Mouse (Mus musculus): ENCODE measurements at regions not wholly inside any gene's neighbourhood (a gene's known extent, or its start where the extent isn't known, plus 50 kb on each side); places are given as distances from the start of the nearest gene placed in this dataset.

DNA sequence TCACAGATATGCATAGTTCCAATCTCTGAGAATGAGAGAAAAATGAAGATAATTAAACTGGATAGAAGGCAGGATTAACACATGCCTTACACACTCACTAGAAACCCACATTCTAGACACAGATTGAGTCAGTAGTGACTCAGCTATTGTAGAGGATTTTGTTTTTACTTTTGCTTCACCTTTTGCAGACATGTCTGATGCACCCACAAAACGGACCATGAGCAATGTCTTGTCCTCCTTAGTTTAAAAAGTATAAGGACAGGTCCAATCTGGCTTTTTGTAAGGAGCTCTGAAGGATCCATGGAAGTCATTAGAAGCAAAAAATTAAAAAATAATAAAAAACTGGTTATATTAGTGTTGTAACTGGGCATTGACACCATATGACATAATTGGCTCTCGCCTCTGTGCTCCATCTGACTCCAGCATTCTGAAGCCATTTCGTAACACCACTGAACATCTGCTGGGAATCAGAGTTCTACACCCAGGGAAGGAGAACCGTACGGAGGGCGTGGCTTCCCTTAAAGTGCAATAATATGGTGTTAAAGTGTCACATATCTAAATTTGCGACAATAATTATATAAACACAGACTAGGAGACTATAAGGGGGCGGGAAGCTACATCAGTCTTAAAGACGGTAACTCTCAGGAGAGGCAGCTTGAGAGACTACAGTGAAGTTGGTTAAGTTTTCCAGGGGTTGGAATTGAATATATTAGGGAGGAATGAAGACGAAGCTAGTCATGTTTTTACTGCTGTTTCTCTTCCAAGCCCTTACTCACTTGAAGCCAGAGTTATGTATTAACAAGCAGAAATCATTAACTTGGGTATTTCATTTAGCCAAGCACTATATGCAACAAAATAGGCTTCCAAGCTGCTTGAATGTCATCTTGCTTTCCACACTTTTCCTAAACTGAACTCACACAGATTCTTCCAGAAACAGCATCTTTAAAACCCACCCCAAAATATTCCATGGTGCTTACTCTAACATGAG, 558.0 kb downstream of the Ebf1 start:
- no peak for DNase-seq (ENCODE audit: low read depth, low spot score)

DNA sequence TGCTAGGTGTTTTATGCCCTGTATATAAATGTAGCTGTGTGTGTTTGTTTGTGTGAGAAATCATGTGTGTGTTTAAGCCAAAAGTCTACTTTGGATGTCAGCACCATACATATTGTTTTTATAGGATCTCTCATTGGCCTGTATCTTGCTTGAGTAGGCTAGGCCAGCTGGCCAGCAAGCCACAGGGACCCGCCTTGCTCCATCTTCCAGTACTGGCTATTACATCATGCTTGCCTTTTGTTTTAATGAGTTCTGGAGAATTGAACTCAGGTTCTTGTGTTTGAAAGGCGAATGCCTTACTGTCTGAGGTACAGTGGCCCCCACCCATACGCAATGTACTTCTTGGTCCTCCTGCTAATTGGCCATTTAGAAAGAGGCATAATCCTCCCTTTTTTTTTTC, 559.9 kb downstream of the Ebf1 start:
- no peak for DNase-seq (ENCODE audit: low read depth, low spot score)

GRCm38 (mm10) chr11:45178036-45178435, 560.9 kb downstream of the Ebf1 start:
- no peak for DNase-seq (ENCODE audit: low read depth, low spot score)

GRCm38 (mm10) chr11:45179019-45179418, 561.9 kb downstream of the Ebf1 start:
- DNase-seq (ENCODE audit: low read depth, low spot score), result no peak

DNA sequence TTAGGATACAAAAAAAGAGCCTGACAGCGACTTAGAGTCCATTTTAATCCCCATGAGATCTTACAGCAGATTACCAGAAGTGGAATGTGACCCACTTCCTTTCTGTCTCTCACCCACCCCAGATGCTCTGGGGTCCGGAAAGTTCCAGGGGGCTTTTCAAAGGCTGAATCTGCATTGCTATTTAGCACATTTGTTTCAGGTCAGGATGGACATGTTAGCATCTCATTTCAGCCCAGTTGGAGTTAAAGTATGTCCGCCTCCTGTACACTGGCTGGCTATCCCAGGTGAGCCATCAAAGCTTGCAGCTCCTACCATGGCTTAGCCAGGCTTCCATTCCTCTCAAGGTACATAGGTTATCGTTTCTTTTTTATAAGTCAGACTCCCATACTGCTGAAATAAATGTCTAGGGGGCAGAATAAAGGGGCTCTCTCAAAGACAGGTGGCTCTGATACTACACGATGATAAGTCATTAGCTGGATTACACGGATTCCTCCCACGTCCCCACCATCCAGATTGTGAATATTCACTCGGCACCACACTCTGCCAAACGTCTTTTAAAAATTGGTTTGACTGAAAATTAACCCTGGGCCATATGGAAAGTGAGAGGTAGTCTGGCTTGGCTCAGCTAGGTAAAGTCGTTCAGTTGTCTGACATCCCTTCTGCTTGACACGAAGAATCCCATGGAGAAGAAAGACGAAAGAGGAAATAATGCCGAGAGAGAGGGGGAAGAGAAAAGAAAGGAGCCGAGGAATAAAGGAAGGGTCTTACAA, 573.7 kb downstream of the Ebf1 start:
- no peak for DNase-seq (ENCODE audit: low read depth, low spot score)

DNA sequence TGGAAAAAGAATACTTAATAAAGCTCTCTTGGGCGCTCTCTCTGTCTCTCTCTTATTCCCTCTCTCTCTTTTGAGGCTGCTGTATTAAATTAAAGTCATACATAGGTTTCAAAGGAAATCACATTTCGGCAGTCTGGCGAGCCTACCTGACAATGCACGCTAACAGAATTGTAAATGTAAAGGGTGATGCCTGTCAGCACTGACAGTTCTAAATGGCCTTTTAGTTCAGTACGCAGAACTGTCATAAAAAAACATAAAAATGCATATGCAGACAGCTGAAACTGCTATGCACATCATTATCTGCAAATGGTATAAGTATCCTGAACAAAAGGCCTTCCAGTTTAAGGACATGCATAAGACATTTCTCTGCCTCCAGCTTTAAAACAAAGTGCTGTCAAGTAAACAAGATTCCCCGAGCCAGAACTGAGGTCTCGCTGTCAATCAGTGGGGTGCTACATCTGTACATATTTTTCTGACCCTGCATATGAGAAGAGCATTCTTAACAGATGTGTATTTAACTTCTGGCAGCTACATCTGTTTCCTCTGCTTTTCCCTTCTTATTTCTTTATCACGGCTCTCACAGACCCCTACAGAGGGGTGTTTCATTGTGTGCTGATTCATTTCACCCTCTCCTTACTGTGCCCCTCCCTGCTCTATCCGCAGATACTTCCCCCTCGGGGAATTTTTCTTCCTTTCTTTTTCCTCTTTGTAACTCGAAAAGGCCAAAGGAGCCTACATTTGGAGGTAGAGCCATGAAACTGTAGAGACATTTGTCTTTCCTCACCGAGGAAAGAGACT, 574.5 kb downstream of the Ebf1 start:
- no peak for DNase-seq (ENCODE audit: low read depth, low spot score)

GRCm38 (mm10) chr11:45193319-45193718, 576.2 kb downstream of the Ebf1 start:
- no peak for DNase-seq (ENCODE audit: low read depth, low spot score)

DNA sequence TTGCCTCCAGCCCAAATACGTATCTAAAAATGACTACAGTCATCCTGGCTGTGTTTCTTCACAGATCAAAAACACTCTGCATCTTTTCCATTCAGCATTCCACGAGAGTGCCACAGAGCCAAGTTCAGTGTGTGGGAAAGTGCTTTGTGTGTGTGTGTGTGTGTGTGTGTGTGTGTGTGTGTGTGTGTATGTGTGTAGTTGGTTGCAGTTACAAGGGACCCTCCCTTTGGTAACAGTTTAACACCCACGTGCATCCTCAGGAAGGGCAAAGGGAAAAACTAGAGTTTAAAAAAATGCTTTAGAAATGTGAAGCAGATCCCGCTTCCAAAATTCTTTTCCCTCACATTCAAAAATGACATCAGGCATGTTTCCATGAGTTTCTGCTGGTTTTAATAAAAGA, 582.4 kb downstream of the Ebf1 start:
- no peak for DNase-seq (ENCODE audit: low read depth, low spot score)

DNA sequence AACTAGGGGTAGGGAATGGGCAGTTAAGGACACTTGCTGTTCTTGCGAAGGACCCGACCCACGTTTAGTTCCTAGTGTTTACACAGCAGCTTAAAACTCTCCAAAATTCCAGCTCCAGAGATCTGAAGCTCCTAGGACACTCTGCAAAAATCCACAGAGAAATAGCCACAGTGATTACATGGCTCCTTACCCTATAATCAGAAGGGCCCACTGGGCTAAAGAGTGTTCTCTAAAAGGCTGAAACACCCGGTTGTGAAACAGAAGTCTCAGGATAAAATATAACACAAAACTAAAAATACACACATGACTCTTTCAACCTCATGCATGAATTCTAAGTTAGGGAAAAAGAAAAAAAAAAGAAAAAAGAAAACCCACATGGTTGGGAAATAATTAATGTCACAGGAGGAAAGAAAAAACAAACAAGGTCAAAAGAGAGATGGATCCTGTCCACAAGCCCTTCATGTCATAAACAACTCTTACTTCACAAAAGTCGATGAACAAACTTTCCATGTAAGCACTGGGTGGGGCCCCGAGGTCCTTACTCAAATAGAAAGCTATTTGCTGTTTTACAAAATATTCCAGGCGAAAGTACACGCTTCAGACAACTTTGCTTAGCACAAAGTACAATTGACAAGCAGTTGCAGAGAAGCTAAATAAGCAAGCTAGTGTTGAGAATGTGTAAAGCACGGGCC, 583.7 kb downstream of the Ebf1 start:
- DNase-seq (ENCODE audit: low read depth, low spot score), result no peak

- DNase-seq (ENCODE audit: low read depth, low spot score), result no peak
Observed at GRCm38 (mm10) chr11:45203446-45203845, 586.3 kb downstream of the Ebf1 start.

DNA sequence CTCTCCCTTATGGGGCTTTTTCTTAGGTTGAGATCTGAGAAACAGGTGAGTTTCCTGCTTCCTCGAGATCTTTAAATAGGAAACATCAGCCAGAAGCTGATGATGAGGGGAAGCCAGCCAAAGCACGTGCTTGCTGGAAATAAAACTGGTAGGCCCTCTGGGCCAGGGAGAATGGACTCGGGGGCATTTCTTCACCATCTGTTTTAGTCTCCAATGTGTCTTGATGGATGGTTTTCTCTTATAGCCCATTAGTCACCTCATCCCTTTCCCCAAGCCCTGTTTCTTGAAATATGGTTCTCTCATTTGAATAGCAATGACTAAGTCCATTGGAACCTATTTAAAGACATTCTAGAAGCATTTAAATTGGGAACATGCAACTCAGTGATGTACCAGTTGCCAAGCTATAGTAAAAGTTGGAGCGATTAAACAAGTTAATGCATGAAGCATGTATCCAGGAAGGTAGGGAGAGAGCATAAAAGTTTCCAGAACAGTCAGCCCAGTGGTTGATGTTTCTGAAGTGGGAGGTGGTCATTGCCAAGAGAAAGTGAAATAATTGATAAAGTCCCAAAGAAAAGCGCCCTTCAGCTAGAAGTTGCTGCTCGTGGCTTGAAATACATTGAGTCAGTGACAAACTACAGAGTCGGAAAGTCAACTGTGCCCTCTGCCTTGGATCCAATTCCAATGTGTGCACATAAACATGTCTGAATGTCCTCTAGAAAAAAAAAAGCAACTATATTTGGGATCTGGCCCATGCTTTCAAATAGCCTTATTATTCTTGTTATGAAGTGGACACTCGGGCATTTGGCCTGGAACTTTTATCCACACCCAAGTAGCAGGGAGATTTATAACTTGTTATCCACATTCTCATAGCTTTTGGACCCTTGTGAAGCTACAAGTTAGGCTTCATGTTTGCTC, 589.8 kb downstream of the Ebf1 start:
- no peak for DNase-seq (ENCODE audit: low read depth, low spot score)

DNA sequence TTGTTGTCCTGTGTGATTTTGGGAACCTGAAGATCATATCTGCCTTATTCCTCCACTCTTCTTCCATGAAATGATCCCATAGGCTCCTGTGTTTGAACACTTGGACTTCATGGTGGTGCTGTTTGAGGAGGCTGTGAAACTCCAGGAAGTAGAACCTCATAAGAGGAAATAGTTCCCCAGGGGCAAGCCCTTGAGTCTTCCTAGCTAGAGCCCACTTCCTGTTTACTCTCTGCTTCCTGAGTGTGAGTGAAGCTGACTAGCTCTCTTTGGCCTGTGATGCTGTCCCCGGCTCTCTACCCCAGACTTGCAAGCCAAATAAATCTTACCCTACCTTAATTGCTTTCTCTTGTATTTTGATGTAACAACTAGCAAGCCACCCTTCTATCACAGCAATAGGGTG, 597.0 kb downstream of the Ebf1 start:
- peak; percentile 3 for DNase-seq (ENCODE audit: low read depth, low spot score)

GRCm38 (mm10) chr11:45216942-45217474, 599.9 kb downstream of the Ebf1 start:
- no peak for DNase-seq (ENCODE audit: low read depth, low spot score)

DNA sequence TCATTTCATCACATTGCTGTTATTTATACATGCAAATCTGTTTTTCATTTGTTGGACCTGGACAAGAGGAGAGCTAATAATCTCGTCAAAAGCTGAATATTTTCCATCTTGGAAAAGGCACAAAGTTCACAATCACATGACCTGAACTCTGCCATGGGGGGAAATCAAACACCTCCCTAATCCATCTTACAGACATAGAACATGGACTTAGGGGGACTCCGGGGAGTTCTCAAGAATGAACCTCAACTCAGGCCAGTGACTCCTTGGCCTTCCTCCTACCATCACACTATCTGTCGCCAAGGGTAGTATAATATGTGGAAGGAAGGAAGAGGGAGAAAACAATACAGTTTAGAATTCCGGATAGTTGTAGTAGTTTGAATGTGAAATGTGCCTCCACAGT, 602.1 kb downstream of the Ebf1 start:
- DNase-seq (ENCODE audit: low read depth, low spot score), result no peak

- DNase-seq (ENCODE audit: low read depth, low spot score), result no peak
Observed at GRCm38 (mm10) chr11:45222021-45222420, 604.9 kb downstream of the Ebf1 start.

DNA sequence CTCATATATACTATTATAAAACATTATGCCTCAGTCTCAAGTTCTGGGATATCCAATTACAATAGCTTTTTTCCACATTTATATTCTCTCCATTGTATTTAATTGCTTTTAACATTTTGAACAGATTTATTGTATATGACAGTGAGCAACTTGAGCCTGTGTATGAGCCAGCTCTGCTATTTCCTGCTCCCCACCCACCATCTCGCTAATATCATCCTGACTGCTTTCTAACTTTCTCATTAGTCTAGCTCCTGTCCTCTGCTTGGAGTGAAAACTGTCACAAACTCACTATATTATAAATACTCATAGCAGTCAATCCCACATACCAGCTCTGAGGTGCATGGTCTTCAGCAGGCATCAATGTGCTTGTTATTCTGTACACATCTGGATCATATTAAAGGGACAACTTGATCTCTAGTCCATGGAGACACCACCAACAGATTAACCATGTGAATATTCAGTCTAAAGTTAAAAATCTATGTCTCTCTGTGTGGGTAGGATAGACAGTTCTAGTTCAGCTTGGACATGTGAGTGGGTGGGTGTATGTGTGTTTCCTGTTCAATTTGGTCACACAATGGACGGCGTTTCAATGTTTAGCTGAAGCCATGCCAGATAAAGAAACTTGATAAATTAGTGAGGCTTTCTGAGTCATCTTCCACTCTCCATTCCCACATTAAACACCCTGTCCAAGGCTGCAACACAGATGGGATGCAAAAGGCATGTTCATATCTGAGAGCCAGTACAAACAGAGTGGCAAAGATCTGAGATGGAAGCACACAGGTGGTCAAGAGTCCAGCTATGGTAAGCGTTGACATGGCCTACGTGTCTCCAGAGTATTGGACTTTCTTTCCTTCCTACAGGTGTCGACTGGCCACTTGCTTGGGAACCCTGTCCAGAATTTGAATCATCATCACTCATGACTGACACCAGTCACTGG, 616.1 kb upstream of the Clint1 start:
- DNase-seq (ENCODE audit: low read depth, low spot score), result no peak

DNA sequence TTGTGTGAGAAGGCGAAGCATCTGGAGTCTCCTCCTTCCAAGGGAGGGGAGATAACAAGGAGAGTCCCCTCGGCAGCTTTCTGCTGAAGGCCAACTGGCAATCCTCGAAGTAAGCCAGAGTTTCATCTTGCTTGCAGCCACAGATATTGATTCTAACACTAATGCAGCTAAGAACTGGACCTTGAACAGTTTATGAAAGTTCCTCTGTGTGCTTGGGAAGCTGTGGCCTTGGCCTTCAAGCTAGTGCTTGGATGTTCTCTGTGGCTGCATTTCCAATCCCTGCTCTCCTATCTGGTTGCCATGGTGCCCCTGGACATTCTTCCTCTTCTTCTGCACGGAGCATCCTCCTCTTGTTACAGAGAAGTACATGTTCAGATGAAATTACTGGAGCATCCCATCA, 614.8 kb upstream of the Clint1 start:
- DNase-seq (ENCODE audit: low read depth, low spot score), result no peak

- no peak for DNase-seq (ENCODE audit: low read depth, low spot score)
Observed at GRCm38 (mm10) chr11:45239044-45239443, 612.8 kb upstream of the Clint1 start.

DNA sequence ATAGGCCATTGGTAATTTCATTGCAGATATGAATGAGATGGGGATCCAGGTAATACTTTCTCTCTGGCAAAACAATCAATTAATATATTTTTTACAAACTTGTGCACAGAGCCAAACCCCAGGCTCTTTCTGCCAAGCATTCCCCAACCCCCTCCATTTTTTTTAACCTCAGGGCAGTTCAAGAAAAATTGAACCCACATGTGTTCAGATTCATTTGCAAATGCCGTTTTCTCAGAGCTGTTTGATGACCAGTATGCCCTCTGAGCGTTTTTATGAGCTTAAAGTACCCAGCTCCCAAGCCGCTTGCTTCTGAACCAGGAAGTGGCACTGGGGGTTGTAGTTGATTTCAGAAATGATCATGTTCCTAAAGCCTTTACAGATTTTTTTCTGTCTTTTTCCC, 611.4 kb upstream of the Clint1 start:
- no peak for DNase-seq (ENCODE audit: low read depth, low spot score)
